ENCODE assay signal across 11 mouse cellular contexts in genomic region chr5:122166636-122167161, GRCm38 (mm10). TPM values are rescaled to one million over a fixed set of nuclear protein-coding genes. Genes with fewer than 3 reads are reported as not detected.
DNase-seq lines count a peak whose midpoint lies in the region; ATAC-seq and TF ChIP-seq lines count a peak whose summit lies in the region.
"Had no signal": no experiment of that assay in that cellular context is flagged by ENCODE, and none has a peak within 500 bp of the region (broad histone marks: within the 10 kb centered on the region; RNA-seq: fewer than 3 reads in every experiment).

No protein-coding gene starts in this region.

- H3K9ac ChIP-seq in forebrain, postnatal 0 days: 0 out of 2 replicates have a peak overlapping the region, but pooled peaks have one; percentile 10
- no peak overlapping the region for H3K9ac ChIP-seq in intestine, embryonic 15.5 days
- H3K9ac ChIP-seq: lung, embryonic 15.5 days had no signal

- H3K36me3 ChIP-seq in forebrain, postnatal 0 days (ENCODE audit: insufficient read depth): peaks cover 46% of the 10 kb centered on the region
- H3K36me3 ChIP-seq in intestine, embryonic 15.5 days: peaks cover 44% of the 10 kb centered on the region

- H3K4me3 ChIP-seq in forebrain, postnatal 0 days (ENCODE audit: low read depth, low read length): no peak overlapping the region
- no peak overlapping the region for H3K4me3 ChIP-seq in intestine, embryonic 15.5 days (replicated peaks)
- H3K4me3 ChIP-seq: lung, embryonic 15.5 days had no signal

- H3K9me3 ChIP-seq in forebrain, postnatal 0 days (ENCODE audit: low read length): no peaks in the 10 kb centered on the region
- H3K9me3 ChIP-seq in intestine, embryonic 15.5 days: no peaks in the 10 kb centered on the region
- H3K9me3 ChIP-seq: lung, embryonic 15.5 days had no signal

- ATAC-seq in forebrain, postnatal 0 days: peak; percentile 54
- no peak for ATAC-seq in intestine, embryonic 15.5 days
- ATAC-seq: inflammation-experienced regulatory T-cells, adult 6 months had no signal

- no peaks in the 10 kb centered on the region for H3K27me3 ChIP-seq in forebrain, postnatal 0 days (ENCODE audit: insufficient read depth, low read length)
- H3K27me3 ChIP-seq in intestine, embryonic 15.5 days (replicated peaks): no peaks in the 10 kb centered on the region
- H3K27me3 ChIP-seq: lung, embryonic 15.5 days had no signal

- peak; percentile 36 to 46 for DNase-seq in cerebellum, adult 18-20 months
- DNase-seq in cerebellum, postnatal 36 days: no peak
- DNase-seq in thymus, postnatal 14 days: peak; percentile 27
- no peak for DNase-seq in thymus, postnatal 10 days (ENCODE audit: low spot score in 2 of 2)
- DNase-seq in forebrain, postnatal 0 days: no peak
- DNase-seq in ovary, postnatal 36 days (ENCODE audit: low spot score): no peak
- DNase-seq in left cerebral cortex, postnatal 14 days (ENCODE audit: low spot score in 2 of 2): no peak

- TF ChIP-seq CTCF in forebrain, postnatal 0 days (IDR thresholded peaks at IDR 0.05; ENCODE audit: low read depth): no peak

- 14% methylated on average over 8 of the region's 8 CpGs for WGBS in forebrain, postnatal 0 days
- 71% methylated on average over 8 of the region's 8 CpGs for WGBS in intestine, embryonic 15.5 days

- intact Hi-C loops in left cerebral cortex, postnatal 14 days (cut with DNase I): loop anchor here (5.0 kb wide), 1 partner anchor 34 kb away; no protein-coding TSS in a partner anchor

- peaks cover 27% of the 10 kb centered on the region for H3K4me1 ChIP-seq in forebrain, postnatal 0 days (ENCODE audit: insufficient read depth)
- H3K4me1 ChIP-seq in intestine, embryonic 15.5 days (replicated peaks): peaks cover 27% of the 10 kb centered on the region

- peak overlapping the region; percentile 60 for H3K27ac ChIP-seq in forebrain, postnatal 0 days (ENCODE audit: low read depth, low read length)
- no peak overlapping the region for H3K27ac ChIP-seq in intestine, embryonic 15.5 days
- H3K27ac ChIP-seq: lung, embryonic 15.5 days had no signal

- H3K4me2 ChIP-seq in forebrain, postnatal 0 days (ENCODE audit: low read depth): peak overlapping the region; percentile 19; the same call in 1 of the 2 replicates
- H3K4me2 ChIP-seq in intestine, embryonic 15.5 days (replicated peaks): no peak overlapping the region
- H3K4me2 ChIP-seq: lung, embryonic 15.5 days had no signal

RNA-seq across cellular contexts. Expression of gene Ppp1cc, which starts 8.6 kb away (rescaled TPM):
- 278 and 322 TPM in 2 replicates for total RNA-seq in forebrain, postnatal 0 days (2014; rRNA removed)
- 193 and 220 TPM in 2 replicates for polyA plus RNA-seq in forebrain, postnatal 0 days (2015; fragmentation: Nextera tagmentation; extraction: Ambion mirVana)
- total RNA-seq in left cerebral cortex, postnatal 14 days (2021): 100 to 1,000 TPM; 161 to 170 TPM
- polyA plus RNA-seq in intestine, embryonic 15.5 days (2015; fragmentation: Nextera tagmentation; extraction: Ambion mirVana): 240 and 244 TPM in 2 replicates

RNA-seq across cellular contexts. Expression of gene Ccdc63, which starts 26.1 kb away (rescaled TPM):
- 0.43 TPM in 1 of 2 replicates, not detected in the other for total RNA-seq in forebrain, postnatal 0 days (2014; rRNA removed)
- 0.08 and 0.16 TPM in 2 replicates for polyA plus RNA-seq in forebrain, postnatal 0 days (2015; fragmentation: Nextera tagmentation; extraction: Ambion mirVana)
- total RNA-seq in left cerebral cortex, postnatal 14 days (2021): under 1 TPM in 1 of 2 experiments, not detected in 1; 0.24 TPM
- polyA plus RNA-seq in intestine, embryonic 15.5 days (2015; fragmentation: Nextera tagmentation; extraction: Ambion mirVana): not detected in 2 replicates
- polyA plus RNA-seq: lung, embryonic 15.5 days; stomach, embryonic 14.5 days had no signal

RNA-seq across cellular contexts. Expression of gene Hvcn1, which starts 39.9 kb away (rescaled TPM):
- total RNA-seq in forebrain, postnatal 0 days (2014; rRNA removed): 1.7 and 3.0 TPM in 2 replicates
- 1.2 and 1.6 TPM in 2 replicates for polyA plus RNA-seq in forebrain, postnatal 0 days (2015; fragmentation: Nextera tagmentation; extraction: Ambion mirVana)
- 1 to 10 TPM; 2.0 to 2.4 TPM for total RNA-seq in left cerebral cortex, postnatal 14 days (2021)
- 5.2 and 5.8 TPM in 2 replicates for polyA plus RNA-seq in intestine, embryonic 15.5 days (2015; fragmentation: Nextera tagmentation; extraction: Ambion mirVana)

Comparison
In these comparisons a context has a peak if more than half of its experiments do, and no peak if none do; other contexts are left out.
1. DNase-seq: peak in cerebellum, adult 18-20 months (2 of 2) and thymus, postnatal 14 days (single experiment); none in cerebellum, postnatal 36 days (0 of 2), thymus, postnatal 10 days (0 of 2), forebrain, postnatal 0 days (single experiment), ovary, postnatal 36 days (single experiment) and left cerebral cortex, postnatal 14 days (0 of 2).